Mouse (Mus musculus) C3H10T1/2 (cell line): ENCODE measurements around the gene Gm17455. TPM values are rescaled to one million over a fixed set of nuclear protein-coding genes. Genes with fewer than 3 reads are reported as not detected.

Experiments used
- polyA plus RNA-seq, 2 experiments: library from polyadenylated mRNA; unstranded; fragments of >200 nt; fragmentation: generic; extraction: Trizol; gene quantifications; one replicate each; pipeline ENCODE4 v1.2.1; 2012; ENCODE audit warnings: missing spikeins in 2 of 2

Gm17455 gene
- 1 to 10 TPM in 1 of 2 experiments, under 1 TPM in 1; 0.12 to 3.8 TPM for polyA plus RNA-seq

DNA sequence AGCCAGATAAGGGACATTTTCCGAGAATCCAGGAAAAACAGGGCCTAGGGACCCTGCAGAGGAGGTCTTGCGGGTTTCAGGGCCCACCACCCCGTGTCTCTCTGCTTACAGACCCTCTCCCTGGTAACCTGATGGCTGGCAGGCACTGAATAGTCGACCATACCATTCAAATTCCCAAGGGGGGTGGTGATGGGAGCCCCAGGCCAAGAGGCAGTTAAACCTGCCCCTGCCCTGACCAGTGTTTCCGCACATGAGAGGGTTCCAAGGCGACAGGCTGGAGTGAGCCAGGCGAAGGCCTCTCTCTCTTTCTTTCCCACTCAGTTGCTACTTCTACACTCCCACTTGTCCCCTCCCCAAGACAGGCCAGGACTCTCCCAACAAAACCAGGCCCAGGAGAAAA lies at the start of gene Gm17455:
Gene Gm17455 (plus strand): TSS at position 278 of the 400 bp plus-strand sequence.

Other genes starting within 250 kb of the Gm17455 start
- 1 to 10 TPM in 1 of 2 experiments, under 1 TPM in 1; 0.22 to 1.8 TPM for gene Chst3, start 180.5 kb upstream of the Gm17455 start, polyA plus RNA-seq
- 1,000 to 10,000 TPM in 1 of 2 experiments, 100 to 1,000 TPM in 1; 208 to 1,112 TPM for gene Psap, start 122.1 kb upstream of the Gm17455 start, polyA plus RNA-seq
- under 1 TPM; 0.11 to 0.32 TPM for gene Vsir, start 52.9 kb upstream of the Gm17455 start, polyA plus RNA-seq